Mouse (Mus musculus): ENCODE measurements around the gene Adamtsl3. TPM values are rescaled to one million over a fixed set of nuclear protein-coding genes. Genes with fewer than 3 reads are reported as not detected.

The Adamtsl3 gene
- polyA plus RNA-seq, 1 experiment from 2014 or later, result 2.4 TPM

Other genes starting within 250 kb of the Adamtsl3 start
- 2.0 and 2.9 TPM in 2 replicates for gene Sh3gl3, start 161.9 kb upstream of the Adamtsl3 start, polyA plus RNA-seq (2015; fragmentation: Nextera tagmentation; extraction: Ambion mirVana)

Measured in lung, embryonic 16.5 days (tissue).